Mouse (Mus musculus) C3H10T1/2 (cell line): ENCODE measurements around the gene Spred2. TPM values are rescaled to one million over a fixed set of nuclear protein-coding genes. Genes with fewer than 3 reads are reported as not detected.

Experiments
- polyA plus RNA-seq, 2 experiments: library from polyadenylated mRNA; unstranded; fragments of >200 nt; fragmentation: generic; extraction: Trizol; gene quantifications; one replicate each; pipeline ENCODE4 v1.2.1; 2012; ENCODE audit warnings: missing spikeins in 2 of 2

The Spred2 gene
- 1 to 10 TPM; 2.0 to 6.4 TPM for polyA plus RNA-seq

DNA sequence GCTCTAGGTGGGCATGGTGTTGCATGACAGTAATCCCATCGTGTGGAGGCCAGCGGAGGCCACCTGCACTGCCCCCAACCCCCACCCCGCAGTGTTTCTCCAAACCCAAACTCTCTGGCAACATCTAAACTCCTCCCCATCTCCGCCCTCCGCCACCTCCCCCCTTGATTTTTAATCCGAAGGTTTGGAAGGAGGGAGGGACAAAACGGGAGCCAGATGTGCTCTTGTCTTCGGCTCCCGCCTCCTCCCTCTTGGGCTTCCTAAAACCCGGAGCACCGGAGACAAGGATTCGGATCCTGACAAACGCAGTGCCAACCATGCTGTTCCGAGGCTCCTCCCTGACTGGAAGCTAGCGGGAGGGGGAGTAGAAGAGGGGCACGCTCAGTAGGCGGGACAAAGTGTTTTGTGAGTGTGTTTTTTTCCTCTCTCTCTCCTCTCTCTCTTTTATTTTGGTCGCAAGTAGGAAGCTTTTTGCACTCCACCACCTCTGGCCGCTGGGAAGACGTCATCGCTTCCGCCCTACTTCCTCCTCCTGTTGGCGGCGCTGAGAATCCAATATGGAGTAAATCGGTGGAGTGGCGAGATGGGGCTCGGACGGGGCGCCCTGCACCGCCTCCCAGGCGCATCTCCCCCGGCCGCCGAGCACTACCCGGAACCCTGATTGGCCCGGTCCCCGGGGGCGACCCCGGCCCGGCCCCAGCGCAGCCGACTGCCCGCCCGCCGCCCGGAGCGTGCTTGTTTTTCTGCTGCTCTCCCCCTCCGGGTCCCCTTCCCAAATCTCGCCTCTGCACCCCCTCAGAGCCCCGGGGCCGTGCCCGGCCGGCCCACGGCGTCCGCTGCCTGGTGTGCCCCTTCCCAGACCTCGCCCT, at the start of gene Spred2:
Gene Spred2 (plus strand): TSS at position 488 of the 869 bp plus-strand sequence.

Other genes starting within 250 kb of the Spred2 start
- 10 to 100 TPM in 1 of 2 experiments, 1 to 10 TPM in 1; 3.0 to 20.6 TPM for gene Actr2, start 188.5 kb downstream of the Spred2 start, polyA plus RNA-seq